Mouse (Mus musculus) ovary, postnatal 10 days (tissue): ENCODE data around the gene Duxf3.
"Not testable (repeated sequence)": the region's sequence is repeated elsewhere in the genome, so short reads cannot be mapped to it uniquely, and the experiment has no call there.

Experiments used
- DNase-seq: peaks from one replicate; pipeline ENCODE4 v3.0.0; 2022; ENCODE audit warnings: low spot score

Gene Duxf3

DNA sequence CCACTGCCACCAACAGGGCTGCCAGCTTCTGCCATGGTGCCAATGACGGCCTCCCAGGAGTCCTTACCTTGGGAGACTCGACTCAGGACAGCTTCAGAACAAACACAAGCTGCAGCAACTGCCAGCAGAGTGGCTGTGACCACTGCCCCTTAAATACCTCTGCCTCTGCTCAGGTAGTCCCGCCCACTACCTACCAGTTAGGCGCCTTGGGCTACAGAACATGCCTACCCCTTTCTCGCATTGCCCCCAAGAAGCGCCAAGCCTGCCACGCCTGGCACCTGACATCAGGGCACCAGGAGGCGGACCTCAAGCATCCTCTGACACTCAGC, at the start of gene Duxf3:
Gene Duxf3, minus strand, starts transcription at position 35 of the 329 bp plus-strand sequence.
- not testable (repeated sequence) for DNase-seq

DNA sequence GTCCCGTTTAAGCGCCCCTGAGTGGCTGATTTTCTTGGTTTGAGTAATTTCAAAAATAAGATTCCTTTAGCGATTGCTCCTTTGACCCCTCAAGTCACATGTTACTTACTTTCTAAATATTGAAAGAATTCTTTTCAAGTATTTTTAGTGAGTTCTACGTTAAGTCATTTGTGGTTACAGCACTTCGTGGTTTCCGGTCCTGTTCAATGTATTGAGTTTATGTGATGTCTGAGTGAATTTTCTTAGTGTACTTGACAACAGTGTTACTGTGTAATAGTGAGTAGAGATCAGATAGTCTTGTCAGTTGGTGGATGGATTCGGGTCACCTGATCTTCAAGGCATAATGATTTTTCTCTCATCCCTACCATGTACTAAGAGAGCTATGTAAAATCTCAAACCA, 49.8 kb upstream of the Duxf3 start:
- no peak for DNase-seq

DNA sequence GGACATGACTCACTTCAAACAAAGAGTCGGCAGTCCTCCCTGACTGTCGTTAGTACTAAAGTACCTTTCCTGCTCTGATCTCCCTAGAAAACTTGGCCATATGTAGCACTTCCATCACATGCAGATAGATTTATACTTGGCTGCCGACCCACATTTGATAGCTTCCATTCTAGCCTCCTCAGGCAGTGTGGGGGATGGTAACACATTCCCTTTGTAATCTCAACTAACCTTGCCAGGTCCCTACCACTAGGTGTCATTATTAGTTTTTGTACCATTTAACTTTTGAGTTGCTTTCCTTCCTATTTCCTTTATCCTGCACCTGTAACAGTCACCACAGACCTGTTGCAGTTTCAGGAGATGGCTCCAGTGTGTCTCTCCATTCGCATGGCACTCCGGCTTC, 26.0 kb upstream of the Duxf3 start:
- no peak for DNase-seq

DNA sequence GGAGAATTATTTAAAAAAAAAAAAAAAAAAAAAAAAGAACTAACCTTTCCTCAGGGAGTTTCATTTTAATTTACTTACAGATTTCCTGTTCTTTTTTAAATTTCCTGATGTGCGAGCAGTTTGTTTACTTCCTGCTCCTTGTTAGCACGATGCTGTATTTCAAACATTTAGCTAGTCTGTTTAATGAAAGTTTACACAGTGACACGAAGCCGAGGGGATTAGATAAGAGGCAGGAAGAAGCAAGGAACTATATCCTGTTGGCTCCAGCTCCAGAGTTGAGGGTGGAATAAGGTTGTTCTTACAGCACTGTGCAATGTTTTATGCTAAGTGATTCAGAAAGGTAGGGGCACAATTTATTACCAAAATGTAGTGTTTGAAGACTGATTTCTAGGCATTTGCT, 23.5 kb upstream of the Duxf3 start:
- DNase-seq = no peak

DNA sequence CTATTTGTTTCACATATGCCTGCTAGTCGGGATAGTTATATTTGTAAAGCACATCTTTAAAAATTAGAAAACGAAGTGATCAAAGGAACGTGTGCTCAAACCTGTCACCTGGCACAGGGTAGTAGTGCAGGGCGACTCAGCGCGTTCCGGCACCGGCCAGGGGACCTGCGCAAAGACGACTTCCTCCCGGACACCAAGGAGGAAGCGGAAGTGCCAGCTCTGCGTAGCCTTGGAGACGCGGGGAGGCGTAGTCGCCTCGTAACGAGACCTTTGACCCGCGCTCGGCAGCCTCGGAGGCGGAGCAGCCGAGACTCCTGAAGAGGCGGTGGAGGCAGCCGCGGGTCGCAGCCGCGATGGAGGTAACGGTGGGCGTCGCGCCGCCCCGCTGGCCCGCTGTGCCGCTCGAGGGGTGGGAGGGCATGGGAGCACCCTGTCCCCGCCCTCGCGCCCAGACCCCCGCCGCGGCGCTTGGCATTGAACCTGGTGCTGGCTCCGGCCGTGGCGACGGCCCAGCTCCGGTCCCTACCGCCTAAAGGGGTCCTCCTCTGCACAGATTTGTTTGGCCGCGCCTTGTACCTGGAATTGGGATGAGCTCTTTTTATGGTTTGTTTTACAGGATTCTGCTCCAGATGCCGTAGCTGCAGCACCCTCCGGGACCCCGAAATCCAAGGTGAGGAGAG, 22.9 kb upstream of the Duxf3 start, which contains the start of gene Gcc2:
Gene Gcc2, plus strand, starts transcription at position 285 of the 680 bp plus-strand sequence.
- peak; percentile 82 for DNase-seq

DNA sequence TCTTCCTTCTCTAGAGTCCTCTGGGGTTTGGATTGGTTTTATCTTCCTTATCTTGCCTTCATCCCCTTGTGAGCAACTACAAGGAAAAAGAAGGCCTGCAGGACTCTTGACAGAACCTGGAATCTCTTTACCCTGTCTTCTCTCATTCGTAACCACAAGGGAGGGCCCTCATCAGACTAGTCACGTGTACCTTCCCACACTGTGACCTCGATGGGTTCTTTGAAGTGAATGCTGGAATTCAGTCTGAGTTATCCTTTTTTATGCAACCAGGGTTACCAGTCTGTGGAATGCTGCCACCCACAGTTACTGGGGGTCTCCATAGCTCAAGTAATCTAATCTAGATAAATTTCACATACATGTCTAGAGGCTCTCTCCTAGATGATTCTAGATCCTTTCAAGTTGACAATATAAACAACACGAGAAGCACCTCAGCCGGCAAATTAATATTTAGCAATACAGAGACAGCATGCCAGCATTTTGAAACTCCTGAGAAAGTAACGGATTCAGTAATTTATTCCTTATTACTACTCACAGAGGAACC, 22.2 kb upstream of the Duxf3 start:
- DNase-seq = no peak

DNA sequence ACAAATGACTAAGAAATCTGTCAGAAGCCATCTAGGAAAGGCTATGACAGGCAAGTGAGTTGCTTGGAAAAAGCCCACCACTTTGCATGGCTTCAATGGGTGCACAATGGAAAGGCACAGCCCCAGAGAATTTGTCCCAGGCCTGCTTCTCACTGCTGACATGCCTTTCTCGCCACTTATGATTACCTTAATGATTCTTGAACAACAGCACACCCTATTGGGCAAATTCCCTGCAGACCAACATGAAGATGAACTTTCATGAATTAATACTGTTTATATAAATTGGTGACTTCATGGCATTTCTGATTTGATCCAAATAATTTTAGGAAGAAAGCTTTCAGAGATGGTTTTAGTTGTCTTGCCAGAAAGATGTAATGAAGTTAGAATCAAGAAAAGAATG, 17.1 kb upstream of the Duxf3 start:
- DNase-seq = no peak

DNA sequence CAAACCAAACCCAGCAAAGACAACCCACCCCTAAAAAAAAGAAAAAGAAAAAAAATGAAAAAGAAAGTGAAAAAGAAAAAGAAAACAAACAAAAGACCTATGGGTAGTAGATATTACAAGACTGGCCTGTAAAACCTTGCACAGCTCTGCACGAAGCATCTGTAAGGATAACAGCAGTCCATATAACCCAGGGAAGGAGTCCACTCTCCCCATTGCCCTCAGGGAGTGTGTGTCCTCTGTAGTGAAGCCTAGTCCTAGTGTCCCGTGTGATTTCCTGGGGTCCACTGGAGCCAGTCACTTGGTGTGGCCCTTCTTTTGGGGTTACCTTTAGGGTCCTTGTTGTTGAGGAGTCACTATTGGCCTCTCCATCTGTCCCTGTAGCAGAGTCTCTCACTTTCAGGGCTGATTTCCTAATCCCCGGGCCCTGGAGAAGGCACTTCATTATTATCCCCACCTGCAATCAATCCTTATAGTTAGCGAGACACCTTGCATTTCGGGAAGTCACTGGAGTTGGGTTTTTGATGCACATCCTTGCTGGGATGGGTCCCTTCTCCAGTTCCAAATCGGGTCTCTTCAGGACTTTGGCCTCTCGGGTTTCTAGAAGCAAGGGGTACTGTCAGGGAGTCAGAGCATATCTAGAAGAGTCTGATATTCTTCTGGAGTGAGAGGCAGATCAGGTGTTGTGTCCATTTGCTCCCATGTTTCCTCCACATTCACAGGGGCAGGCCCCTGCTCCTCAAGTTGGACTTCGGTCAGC, 6.7 kb upstream of the Duxf3 start:
- peak; percentile 65 for DNase-seq

DNA sequence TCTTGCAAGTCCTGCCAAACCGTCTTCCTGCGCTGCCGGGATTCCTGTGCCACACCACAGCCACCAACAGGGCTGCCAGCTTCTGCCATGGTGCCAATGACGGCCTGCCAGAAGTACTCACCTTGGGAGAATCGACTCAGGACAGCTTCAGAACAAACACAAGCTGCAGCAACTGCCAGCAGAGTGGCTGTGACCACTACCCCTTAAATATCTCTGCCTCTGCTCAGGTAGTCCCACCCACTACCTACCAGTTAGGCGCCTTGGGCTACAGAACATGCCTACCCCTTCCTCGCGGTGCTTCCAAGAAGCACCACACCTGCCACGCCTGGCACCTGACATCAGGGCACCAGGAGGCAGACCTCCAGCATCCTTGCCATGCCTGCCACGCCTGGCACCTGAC, 4.1 kb upstream of the Duxf3 start, which contains the start of gene Gm4981:
Gene Gm4981, minus strand, starts transcription at position 89 of the 400 bp plus-strand sequence.
- DNase-seq = no peak

DNA sequence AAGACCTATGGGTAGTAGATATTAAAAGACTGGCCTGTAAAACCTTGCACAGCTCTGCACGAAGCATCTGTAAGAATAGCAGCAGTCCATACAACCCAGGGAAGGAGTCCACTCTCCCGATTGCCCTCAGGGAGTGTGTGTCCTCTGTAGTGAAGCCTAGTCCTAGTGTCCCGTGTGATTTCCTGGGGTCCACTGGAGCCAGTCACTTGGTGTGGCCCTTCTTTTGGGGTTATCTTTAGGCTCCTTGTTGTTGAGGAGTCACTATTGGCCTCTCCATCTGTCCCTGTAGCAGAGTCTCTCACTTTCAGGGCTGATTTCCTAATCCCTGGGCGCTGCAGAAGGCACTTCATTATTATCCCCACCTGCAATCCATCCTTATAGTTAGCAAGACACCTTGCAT, 2.5 kb upstream of the Duxf3 start:
- not testable (repeated sequence) for DNase-seq

DNA sequence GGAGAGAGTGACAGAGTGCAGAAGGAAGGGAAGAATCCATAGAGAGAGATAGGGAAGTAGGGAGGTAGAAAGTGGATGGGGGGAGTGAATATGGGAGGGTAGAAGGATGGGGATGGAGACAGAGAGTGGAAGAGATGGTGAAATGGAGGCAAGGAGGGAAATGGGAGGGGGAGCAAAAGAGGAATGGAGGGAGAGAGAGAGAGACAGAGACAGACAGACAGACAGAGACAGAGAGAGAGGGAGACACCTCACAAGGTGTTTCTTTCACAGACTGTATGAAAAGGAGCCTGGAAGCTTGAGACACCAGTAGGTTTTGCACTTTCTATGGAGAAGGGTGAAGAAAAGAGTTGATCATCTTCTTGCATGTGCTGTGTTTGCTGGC, 1.3 kb upstream of the Duxf3 start:
- not testable (repeated sequence) for DNase-seq

DNA sequence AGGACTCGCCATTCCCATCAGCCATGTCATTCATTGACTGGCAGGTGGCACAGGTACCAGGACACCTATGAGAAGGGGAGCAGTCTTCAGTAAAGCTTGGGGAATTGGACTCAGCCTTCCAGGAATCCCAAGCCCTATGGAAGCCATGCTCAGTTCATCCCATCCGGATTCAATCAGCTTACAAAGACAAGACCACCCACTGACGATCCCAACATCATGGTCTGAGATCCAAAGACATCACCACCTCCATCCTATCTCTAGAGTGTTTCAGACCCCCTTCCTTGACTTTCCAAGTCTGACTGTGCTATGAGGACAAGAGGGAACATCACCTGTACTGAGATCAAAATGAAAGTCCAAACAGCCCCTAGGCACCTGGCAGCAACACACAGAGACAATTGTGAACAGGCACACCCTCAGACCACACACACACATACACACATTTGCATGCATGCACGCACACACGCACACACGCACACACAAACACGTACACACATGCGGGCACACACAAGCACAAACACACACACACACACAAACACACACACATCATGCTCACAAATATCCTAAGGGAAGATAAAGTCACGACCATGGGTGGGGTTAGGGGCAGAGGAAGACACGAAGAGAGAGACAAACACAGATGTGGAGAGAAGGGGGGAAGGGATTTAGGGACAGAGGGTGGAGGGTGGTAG, 722 bp upstream of the Duxf3 start:
- not testable (repeated sequence) for DNase-seq

DNA sequence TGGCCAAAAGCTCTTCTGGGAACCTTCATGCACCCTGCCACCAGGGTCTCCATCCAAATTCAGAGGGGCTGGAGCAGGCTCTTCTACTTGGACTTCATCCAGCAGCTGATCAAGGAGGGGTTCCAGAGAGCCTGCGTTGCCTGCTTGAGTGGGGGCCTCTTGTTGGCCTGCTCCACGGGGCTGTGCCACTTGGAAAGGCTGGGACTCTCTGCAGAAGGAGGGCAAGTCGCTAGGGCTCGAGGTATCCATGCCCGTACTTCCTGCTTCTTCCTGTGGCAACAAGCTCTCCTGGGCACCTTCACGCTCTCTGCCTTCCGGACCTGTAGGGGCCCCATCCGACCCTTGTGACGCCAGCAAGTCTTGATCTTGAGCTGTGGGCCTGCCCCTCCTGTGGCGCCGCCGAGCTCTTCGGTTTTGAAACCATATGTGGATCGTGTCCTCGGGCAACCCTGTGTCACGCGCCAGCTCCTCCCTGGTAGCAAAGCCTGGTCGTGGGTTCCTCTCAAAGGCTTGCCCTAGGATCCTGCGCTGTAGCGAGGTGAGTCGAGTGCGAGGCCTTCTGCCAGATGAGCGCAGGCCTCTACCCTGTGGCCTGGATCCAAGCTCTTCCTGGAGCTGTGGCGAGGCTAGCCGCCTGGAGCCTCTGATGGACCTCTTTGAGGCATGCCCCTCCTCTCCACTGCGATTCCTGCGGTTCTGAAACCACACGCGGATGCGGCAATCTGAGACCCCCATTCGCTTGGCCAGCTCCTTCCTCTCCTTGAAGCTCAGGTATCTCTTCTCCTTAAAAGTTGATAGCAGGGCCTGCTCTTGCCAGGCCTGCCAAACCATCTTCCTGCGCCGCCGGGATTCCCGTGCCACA, 465 bp downstream of the Duxf3 start:
- peak; percentile 93 for DNase-seq

DNA sequence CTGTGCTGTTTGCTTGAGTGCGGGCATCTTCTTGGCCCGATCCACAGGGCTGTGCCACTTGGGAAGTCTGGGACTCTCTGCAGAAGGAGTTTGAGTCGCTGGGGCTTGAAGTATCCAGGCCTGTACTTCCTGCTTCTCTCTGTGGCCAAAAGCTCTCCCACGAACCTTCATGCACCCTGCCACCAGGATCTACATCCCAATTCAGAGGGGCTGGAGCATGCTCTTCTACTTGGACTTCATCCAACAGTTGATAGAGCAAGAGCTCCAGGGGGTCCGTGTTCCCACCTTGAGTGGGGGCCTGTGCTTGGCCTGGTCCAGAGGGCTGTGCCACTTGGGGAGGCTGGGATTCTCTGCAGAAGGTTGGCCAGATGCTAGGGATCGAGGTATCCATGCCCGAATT, 1.4 kb downstream of the Duxf3 start:
- DNase-seq = not testable (repeated sequence)

DNA sequence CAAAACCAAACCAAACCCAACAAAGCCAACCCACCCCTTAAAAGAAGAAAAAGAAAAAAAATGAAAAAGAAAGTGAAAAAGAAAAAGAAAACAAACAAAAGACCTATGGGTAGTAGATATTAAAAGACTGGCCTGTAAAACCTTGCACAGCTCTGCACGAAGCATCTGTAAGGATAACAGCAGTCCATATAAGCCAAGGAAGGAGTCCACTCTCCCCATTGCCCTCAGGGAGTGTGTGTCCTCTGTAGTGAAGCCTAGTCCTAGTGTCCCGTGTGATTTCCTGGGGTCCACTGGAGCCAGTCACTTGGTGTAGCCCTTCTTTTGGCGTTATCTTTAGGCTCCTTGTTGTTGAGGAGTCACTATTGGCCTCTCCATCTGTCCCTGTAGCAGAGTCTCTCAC, 2.5 kb downstream of the Duxf3 start:
- DNase-seq = not testable (repeated sequence)

DNA sequence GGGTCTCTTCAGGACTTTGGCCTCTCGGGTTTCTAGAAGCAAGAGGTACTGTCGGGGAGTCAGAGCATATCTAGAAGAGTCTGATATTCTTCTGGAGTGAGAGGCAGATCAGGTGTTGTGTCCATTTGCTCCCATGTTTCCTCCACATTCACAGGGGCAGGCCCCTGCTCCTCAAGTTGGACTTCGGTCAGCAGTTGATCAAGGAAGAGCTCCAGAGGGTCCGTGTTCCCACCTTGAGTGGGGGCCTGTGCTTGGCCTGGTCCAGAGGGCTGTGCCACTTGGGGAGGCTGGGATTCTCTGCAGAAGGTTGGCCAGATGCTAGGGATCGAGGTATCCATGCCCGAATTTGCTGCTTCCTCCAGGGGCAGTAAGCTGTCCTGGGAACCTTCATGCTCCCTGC, 4.7 kb downstream of the Duxf3 start:
- DNase-seq = not testable (repeated sequence)

DNA sequence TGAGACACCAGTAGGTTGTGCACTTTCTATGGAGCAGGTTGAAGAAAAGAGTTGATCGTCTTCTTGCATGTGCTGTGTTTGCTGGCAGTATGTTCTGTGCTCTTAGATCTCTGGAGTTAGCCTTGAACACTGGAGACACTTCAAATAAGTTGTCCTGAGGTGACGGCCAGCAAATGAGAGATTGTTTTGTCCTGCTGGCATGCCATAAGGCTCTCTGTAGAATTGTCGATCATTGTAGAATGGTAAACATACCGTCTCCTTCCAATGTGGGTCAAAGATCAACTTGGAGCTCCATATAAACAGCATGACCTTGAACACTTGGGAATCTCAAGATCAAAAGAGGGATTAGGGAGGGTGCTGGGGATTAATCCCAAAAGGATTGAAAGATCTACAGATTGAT, 6.1 kb downstream of the Duxf3 start:
- not testable (repeated sequence) for DNase-seq

DNA sequence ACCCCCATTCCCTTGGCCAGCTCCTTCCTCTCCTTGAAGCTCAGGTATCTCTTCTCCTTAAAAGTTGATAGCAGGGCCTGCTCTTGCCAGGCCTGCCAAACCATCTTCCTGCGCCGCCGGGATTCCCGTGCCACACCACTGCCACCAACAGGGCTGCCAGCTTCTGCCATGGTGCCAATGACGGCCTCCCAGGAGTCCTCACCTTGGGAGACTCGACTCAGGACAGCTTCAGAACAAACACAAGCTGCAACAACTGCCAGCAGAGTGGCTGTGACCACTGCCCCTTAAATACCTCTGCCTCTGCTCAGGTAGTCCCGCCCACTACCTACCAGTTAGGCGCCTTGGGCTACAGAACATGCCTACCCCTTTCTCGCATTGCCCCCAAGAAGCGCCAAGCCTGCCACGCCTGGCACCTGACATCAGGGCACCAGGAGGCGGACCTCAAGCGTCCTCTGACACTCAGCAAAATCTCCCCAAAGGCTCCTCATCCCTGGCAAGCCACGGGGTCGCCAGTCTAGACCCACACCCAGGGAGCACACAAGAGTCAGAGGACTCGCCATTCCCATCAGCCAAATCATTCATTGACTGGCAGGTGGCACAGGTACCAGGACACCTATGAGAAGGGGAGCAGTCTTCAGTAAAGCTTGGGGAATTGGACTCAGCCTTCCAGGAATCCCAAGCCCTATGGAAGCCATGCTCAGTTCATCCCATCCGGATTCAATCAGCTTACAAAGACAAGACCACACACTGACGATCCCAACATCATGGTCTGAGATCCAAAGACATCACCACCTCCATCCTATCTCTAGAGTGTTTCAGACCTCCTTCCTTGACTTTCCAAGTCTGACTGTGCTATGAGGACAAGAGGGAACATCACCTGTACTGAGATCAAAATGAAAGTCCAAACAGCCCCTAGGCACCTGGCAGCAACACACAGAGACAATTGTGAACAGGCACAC, 7.4 kb downstream of the Duxf3 start, which contains the start of gene AW822073:
Gene AW822073, minus strand, starts transcription at position 104 of the 959 bp plus-strand sequence.
- DNase-seq = not testable (repeated sequence)

DNA sequence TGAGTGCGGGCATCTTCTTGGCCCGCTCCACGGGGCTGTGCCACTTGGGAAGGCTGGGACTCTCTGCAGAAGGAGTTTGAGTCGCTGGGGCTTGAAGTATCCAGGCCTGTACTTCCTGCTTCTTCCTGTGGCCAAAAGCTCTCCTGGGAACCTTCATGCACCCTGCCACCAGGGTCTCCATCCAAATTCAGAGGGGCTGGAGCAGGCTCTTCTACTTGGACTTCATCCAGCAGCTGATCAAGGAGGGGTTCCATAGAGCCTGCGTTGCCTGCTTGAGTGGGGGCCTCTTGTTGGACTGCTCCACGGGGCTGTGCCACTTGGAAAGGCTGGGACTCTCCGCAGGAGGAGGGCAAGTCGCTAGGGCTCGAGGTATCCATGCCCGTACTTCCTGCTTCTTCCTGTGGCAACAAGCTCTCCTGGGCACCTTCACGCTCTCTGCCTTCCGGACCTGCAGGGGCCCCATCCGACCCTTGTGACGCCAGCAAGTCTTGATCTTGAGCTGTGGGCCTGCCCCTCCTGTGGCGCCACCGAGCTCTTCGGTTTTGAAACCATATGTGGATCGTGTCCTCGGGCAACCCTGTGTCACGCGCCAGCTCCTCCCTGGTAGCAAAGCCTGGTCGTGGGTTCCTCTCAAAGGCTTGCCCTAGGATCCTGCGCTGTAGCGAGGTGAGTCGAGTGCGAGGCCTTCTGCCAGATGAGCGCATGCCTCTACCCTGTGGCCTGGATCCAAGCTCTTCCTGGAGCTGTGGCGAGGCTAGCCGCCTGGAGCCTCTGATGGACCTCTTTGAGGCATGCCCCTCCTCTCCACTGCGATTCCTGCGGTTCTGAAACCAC, 8.3 kb downstream of the Duxf3 start:
- peak; percentile 69 for DNase-seq
